Mouse (Mus musculus) heart, postnatal 0 days (tissue): ENCODE measurements around the gene Appl1.

Experiments used
- CTCF ChIP-seq: IDR thresholded peaks from 2 replicates; pipeline ENCODE4 v1.5.1; 2016; ENCODE audit warnings: antibody characterized with exemption, control low read depth, low read depth
- EP300 ChIP-seq: IDR thresholded peaks from 2 replicates; pipeline ENCODE4 v1.6.1; 2016; ENCODE audit warnings: antibody characterized with exemption, low read depth

GRCm38 (mm10) chr14:27004906-27005305 lies 33.9 kb upstream of the Appl1 start:
- TF ChIP-seq CTCF (no peak), EP300 (no peak)
